Mouse (Mus musculus) embryo, embryonic 10.5 days (tissue): ENCODE measurements at regions not wholly inside any gene's neighbourhood (a gene's known extent, or its start where the extent isn't known, plus 50 kb on each side); places are given as distances from the start of the nearest gene placed in this dataset.
A peak's percentile ranks its signal among the peaks of the same experiment; 100 is the strongest.

Experiments used
- DNase-seq: peaks from one replicate; pipeline ENCODE4 v3.0.0-alpha.2; 2015; ENCODE audit warnings: low spot score

GRCm38 (mm10) chr7:40422125-40422524 lies 476.0 kb upstream of the Vstm2b start:
- peak; percentile 5 for DNase-seq

- DNase-seq: no peak
Measured at GRCm38 (mm10) chr7:40429416-40429815, 468.7 kb upstream of the Vstm2b start.

GRCm38 (mm10) chr7:40433906-40434305 lies 464.2 kb upstream of the Vstm2b start:
- no peak for DNase-seq

GRCm38 (mm10) chr7:40441128-40441527 lies 457.0 kb upstream of the Vstm2b start:
- no peak for DNase-seq

GRCm38 (mm10) chr7:40441786-40442185 lies 456.3 kb upstream of the Vstm2b start:
- DNase-seq: no peak

- DNase-seq: no peak
Measured at GRCm38 (mm10) chr7:40466382-40466781, 431.7 kb upstream of the Vstm2b start.

GRCm38 (mm10) chr7:40487256-40487655 lies 410.9 kb upstream of the Vstm2b start:
- no peak for DNase-seq

- no peak for DNase-seq
Measured at GRCm38 (mm10) chr7:40522703-40523267, 375.3 kb upstream of the Vstm2b start.

GRCm38 (mm10) chr7:40536601-40537000 lies 361.5 kb upstream of the Vstm2b start:
- no peak for DNase-seq

- DNase-seq: no peak
Measured at GRCm38 (mm10) chr7:40537621-40538020, 360.5 kb upstream of the Vstm2b start.

GRCm38 (mm10) chr7:40539789-40540188 lies 358.3 kb upstream of the Vstm2b start:
- no peak for DNase-seq

- DNase-seq: no peak
Measured at GRCm38 (mm10) chr7:40541283-40541682, 356.8 kb upstream of the Vstm2b start.

- DNase-seq: no peak
Measured at GRCm38 (mm10) chr7:40563447-40564118, 334.5 kb upstream of the Vstm2b start.

GRCm38 (mm10) chr7:40575971-40576370 lies 322.2 kb upstream of the Vstm2b start:
- no peak for DNase-seq

GRCm38 (mm10) chr7:40577365-40577764 lies 320.8 kb upstream of the Vstm2b start:
- no peak for DNase-seq

- DNase-seq: no peak
Measured at GRCm38 (mm10) chr7:40620761-40621160, 277.4 kb upstream of the Vstm2b start.

- DNase-seq: peak; percentile 1
Measured at GRCm38 (mm10) chr7:40622811-40623210, 275.3 kb upstream of the Vstm2b start.

GRCm38 (mm10) chr7:40623286-40623685 lies 274.8 kb upstream of the Vstm2b start:
- DNase-seq: no peak

GRCm38 (mm10) chr7:40636369-40636768 lies 261.8 kb upstream of the Vstm2b start:
- DNase-seq: no peak

- no peak for DNase-seq
Measured at GRCm38 (mm10) chr7:40654982-40655381, 243.1 kb upstream of the Vstm2b start.

- no peak for DNase-seq
Measured at GRCm38 (mm10) chr7:40655391-40655790, 242.7 kb upstream of the Vstm2b start.

- peak; percentile 26 for DNase-seq
Measured at GRCm38 (mm10) chr7:40659662-40660061, 238.5 kb upstream of the Vstm2b start.

GRCm38 (mm10) chr7:40663781-40664180 lies 234.3 kb upstream of the Vstm2b start:
- DNase-seq: no peak

GRCm38 (mm10) chr7:40666625-40667024 lies 231.5 kb upstream of the Vstm2b start:
- no peak for DNase-seq
